Mouse (Mus musculus): ENCODE data around the gene Mamdc2.

Mamdc2 gene

DNA sequence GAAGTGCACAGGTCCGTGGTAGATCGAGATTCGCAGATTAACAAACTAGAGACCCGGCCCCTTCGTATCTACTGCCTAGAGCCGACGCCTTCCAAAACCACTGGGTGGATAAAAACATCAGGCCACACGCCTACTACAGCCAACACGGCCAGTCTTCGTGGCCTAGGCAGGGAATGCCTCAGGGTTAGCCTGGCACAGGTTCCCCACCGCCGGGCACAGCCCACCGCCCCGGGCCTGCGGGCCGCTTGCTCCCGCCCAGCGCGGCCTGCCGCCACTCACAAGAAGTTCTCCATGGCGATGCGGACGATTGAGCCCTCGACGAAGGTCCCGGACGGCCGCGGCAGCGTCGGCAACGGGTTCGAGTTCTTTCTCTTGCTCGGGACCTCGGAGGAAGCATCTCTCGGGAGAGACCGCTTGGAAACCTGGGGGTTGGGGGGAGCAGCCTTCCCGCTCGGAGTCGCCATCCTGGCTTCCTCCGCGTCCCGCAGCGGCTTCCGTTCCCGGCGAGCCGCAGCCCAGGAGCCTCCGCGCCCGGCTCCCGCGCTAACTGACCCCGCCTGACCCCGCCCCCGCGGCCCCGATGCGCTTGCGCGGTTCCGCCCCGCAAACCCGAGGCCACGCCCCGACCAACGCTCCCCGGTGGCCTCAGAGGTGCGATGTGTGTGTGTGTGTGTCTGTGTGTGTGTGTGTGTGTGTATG is 174.7 kb downstream of the Mamdc2 start, which contains the start of gene Smc5:
Smc5 (minus strand) TSS at position 543 of the 699 bp plus-strand sequence.
- peak; percentile 90 for DNase-seq

- DNase-seq: no peak
These were observed 191.5 kb downstream of the Mamdc2 start for GRCm38 (mm10) chr19:23256771-23257170.

Measured in kidney, adult 9 months (tissue).